Mouse (Mus musculus) ES-E14 (cell line): Measurements from ENCODE around the gene Scai. TPM values are rescaled to one million over a fixed set of nuclear protein-coding genes. Genes with fewer than 3 reads are reported as not detected.

Source experiments
- DNase-seq: peaks from one replicate; pipeline ENCODE4 v3.0.0-alpha.2; 2013; ENCODE audit warnings: low read depth, low spot score
- H3K27ac ChIP-seq: 2 replicates; pipeline ENCODE4 v1.5.1; 2012; ENCODE audit warnings: low read depth, mild to moderate bottlenecking, low read length, moderate library complexity, mixed read lengths; ENCODE audit not compliant: poor library complexity, insufficient read depth, severe bottlenecking
- H3K36me3 ChIP-seq: 2 replicates; pipeline ENCODE4 v1.6.1; 2012; ENCODE audit warnings: mild to moderate bottlenecking, low read length, moderate library complexity, mixed read lengths; ENCODE audit not compliant: control insufficient read depth, poor library complexity, insufficient read depth, severe bottlenecking
- H3K4me1 ChIP-seq, 2 experiments: fragments of 150-350 bp in 1 of 2; sonication (generic) in 1 of 2; 2 replicates each; pipeline ENCODE4 v1.6.1; 2012; ENCODE audit warnings: low read length in 2 of 2, mild to moderate bottlenecking in 1 of 2, mixed read lengths in 1 of 2; ENCODE audit not compliant: control insufficient read depth in 2 of 2, insufficient read depth in 2 of 2, poor library complexity in 1 of 2
- H3K4me3 ChIP-seq, 2 experiments: fragments of 150-350 bp in 1 of 2; sonication (generic) in 1 of 2; 2 replicates each; pipeline ENCODE4 v1.5.1; 2012; ENCODE audit warnings: low read length in 2 of 2, low read depth in 1 of 2, mild to moderate bottlenecking in 1 of 2, mixed read lengths in 1 of 2; ENCODE audit not compliant: insufficient read depth in 1 of 2, poor library complexity in 1 of 2, severe bottlenecking in 1 of 2
- H3K9ac ChIP-seq: 2 replicates; pipeline ENCODE4 v1.6.1; 2012; ENCODE audit warnings: low read depth, mild to moderate bottlenecking, low read length, mixed read lengths; ENCODE audit not compliant: poor library complexity, insufficient read depth, severe bottlenecking
- H3K9me3 ChIP-seq: fragments of 150-350 bp; sonication (generic); 2 replicates; pipeline ENCODE4 v1.6.1; 2012; ENCODE audit warnings: low read depth, mild to moderate bottlenecking, low read length; ENCODE audit not compliant: control insufficient read depth, insufficient read depth
- CHD2 ChIP-seq: IDR thresholded peaks from 2 replicates; pipeline ENCODE4 v1.6.1; 2014; ENCODE audit warnings: mild to moderate bottlenecking, low read depth, low read length, inconsistent platforms
- HCFC1 ChIP-seq: IDR thresholded peaks from 2 replicates; pipeline ENCODE4 v1.6.1; 2012; ENCODE audit warnings: low read length, inconsistent platforms, borderline replicate concordance; ENCODE audit not compliant: insufficient read depth
- MAFK ChIP-seq: IDR thresholded peaks from 2 replicates; pipeline ENCODE4 v1.6.1; 2014; ENCODE audit warnings: mild to moderate bottlenecking, low read depth, low read length, inconsistent platforms; ENCODE audit not compliant: insufficient read depth
- ZC3H11A ChIP-seq: IDR thresholded peaks from 2 replicates; pipeline ENCODE4 v1.6.1; 2012; ENCODE audit warnings: low read depth, mild to moderate bottlenecking, inconsistent platforms, low read length, borderline replicate concordance
- ZNF384 ChIP-seq: IDR thresholded peaks from 2 replicates; pipeline ENCODE4 v1.6.1; 2012; ENCODE audit warnings: low read depth, low read length, inconsistent platforms
- in situ Hi-C, 2 experiments: fragments of 600-800 bp; cut with MboI; formaldehyde crosslinking; loops; one replicate each; pipeline ENCODE4 v1.15.1; 2025; ENCODE audit warnings: low sequenced_read_pairs in 2 of 2, inconsistent platforms in 1 of 2; ENCODE audit not compliant: unreplicated experiment in 2 of 2
- total RNA-seq: library from RNA; depleted of rRNA; stranded (reverse); fragments of 300-350 nt; gene quantifications from 2 replicates; pipeline ENCODE4 v1.2.3, GENCODE M21; 2012

Scai gene
- total RNA-seq, 1 experiment = 12.4 TPM

DNA sequence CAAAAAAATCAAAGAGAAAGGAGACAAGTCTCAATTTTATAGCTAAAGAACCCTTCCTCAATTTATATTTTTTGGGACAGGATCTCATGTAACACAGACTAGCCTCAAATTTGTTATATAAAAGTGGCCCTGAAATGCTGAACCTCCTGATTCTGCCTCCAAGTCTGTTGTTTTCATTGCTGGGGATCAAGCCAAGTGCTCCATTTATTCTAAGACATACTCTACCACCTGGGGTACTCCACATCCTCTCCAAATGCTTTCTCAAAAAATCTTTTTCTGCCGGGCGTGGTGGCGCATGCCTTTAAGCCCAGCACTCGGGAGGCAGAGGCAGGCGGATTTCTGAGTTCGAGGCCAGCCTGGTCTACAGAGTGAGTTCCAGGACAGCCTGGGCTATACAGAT is 29.5 kb upstream of the Scai start:
- Histone ChIP-seq H3K9ac (no peak overlapping the region), H3K36me3 (no peaks in the 10 kb centered on the region), H3K27ac (no peak overlapping the region), H3K4me1 (peaks cover 0 to 6% of the 10 kb centered on the region in 2 experiments; a peak in 2 of 4 replicates), H3K9me3 (no peaks in the 10 kb centered on the region), H3K4me3 (no peak overlapping the region)
- TF ChIP-seq HCFC1 = no peak
- no peak for TF ChIP-seq CHD2
- TF ChIP-seq MAFK = no peak
- no peak for TF ChIP-seq ZC3H11A
- no peak for TF ChIP-seq ZNF384
- in situ Hi-C loops = no loop called here
- DNase-seq = no peak

DNA sequence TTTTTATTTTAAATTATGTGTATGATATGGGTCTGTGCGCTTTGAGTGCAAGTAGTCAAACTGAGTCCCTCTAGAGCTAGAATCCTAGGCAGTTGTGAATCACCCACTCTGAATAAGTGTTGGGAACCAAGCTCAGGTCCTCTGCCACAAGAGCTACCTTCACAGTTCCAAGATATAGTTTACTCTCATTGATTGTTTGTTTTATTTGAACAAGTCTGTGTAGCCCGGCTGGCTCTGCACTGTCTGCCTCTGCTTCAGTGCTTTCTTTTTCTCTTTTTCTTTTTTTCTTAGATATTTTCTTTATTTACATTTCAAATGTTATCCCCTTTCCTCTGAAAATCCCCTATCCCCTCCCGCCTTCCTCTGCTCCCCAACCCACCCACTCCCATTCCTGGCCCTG is 28.5 kb upstream of the Scai start:
- no peak for DNase-seq
- H3K9ac ChIP-seq = no peak overlapping the region
- H3K4me3 ChIP-seq = no peak overlapping the region
- H3K36me3 ChIP-seq = no peaks in the 10 kb centered on the region
- in situ Hi-C loops = no loop called here
- H3K9me3 ChIP-seq = no peaks in the 10 kb centered on the region
- H3K27ac ChIP-seq = no peak overlapping the region
- peaks cover 0 to 6% of the 10 kb centered on the region in 2 experiments; a peak in 2 of 4 replicates for H3K4me1 ChIP-seq
- TF ChIP-seq ZC3H11A (no peak), MAFK (no peak), CHD2 (no peak), ZNF384 (no peak), HCFC1 (no peak)

DNA sequence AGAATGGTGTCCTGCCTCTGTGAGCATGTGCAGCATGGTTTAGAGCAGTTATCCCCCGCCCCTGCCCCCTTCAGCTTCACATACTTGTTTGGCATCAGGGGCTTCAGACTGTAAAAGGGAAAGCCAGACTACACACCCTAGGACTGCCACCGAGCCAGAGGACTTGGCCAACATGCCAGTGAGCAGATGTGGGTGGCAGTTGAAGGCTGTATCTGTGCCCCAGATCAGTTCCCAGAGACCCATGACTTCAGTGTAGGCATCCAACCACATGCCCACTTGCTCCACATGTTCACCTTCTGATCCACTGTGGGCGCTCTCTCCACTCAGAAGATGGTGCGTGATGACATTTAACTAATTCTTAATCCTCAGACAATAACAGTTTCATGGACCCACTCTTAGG is 26.6 kb upstream of the Scai start:
- Histone ChIP-seq H3K4me1 (peaks cover 0 to 7% of the 10 kb centered on the region in 2 experiments; a peak in 3 of 4 replicates), H3K9ac (no peak overlapping the region), H3K4me3 (no peak overlapping the region), H3K27ac (no peak overlapping the region), H3K36me3 (no peaks in the 10 kb centered on the region), H3K9me3 (no peaks in the 10 kb centered on the region)
- no peak for DNase-seq
- in situ Hi-C loops = no loop called here
- no peak for TF ChIP-seq ZC3H11A
- no peak for TF ChIP-seq HCFC1
- TF ChIP-seq CHD2 = no peak
- no peak for TF ChIP-seq ZNF384
- TF ChIP-seq MAFK = no peak

DNA sequence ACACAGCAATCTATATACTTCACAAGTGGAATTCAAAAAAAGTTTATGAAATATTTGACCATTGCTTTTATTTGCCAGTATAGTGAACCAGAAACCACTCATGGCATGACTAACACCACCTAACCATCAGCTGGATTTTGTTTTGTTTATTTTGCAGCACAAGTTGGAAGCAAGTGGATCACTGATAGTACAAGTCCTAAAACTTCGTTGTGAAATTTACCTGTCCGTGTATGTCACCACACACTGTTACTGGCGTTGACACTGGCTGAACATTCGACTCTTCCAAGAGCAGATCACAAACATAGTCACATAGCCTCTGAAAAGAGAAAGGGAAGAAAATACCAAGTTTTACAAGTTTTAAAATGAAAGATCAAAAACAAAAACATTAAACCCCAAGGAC is 20.2 kb upstream of the Scai start:
- H3K27ac ChIP-seq = no peak overlapping the region
- in situ Hi-C loops = no loop called here
- no peaks in the 10 kb centered on the region for H3K36me3 ChIP-seq
- no peak overlapping the region for H3K9ac ChIP-seq
- TF ChIP-seq ZC3H11A (no peak), ZNF384 (no peak), CHD2 (no peak), MAFK (no peak), HCFC1 (no peak)
- H3K4me3 ChIP-seq = no peak overlapping the region
- no peaks in the 10 kb centered on the region for H3K9me3 ChIP-seq
- H3K4me1 ChIP-seq = peaks cover 0 to 2% of the 10 kb centered on the region in 2 experiments; a peak in 2 of 4 replicates
- DNase-seq = no peak

DNA sequence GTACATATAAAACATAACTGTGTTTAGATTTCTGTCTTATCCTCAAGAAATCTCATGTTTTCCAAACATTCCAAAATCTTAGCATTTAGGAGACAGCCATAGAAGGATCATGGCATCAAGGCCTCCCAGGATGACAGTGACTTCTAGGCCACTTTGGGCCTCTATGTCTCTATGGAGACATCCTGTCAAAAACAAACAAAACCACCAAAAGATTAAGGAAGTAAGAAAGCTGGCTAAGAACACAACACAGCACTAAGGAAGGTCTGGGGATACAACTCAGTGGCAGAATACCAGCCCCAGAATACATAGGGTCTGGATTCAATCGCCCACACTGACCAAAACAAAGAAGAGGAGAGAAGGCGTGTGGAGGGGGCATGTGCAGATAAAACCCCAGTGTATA is 12.8 kb upstream of the Scai start:
- no peak overlapping the region for H3K4me3 ChIP-seq
- TF ChIP-seq ZNF384 = no peak
- no peak for TF ChIP-seq HCFC1
- H3K4me1 ChIP-seq = no peaks in the 10 kb centered on the region
- no peaks in the 10 kb centered on the region for H3K9me3 ChIP-seq
- no peak for DNase-seq
- H3K36me3 ChIP-seq = no peaks in the 10 kb centered on the region; the same call in 1 of the 2 replicates
- in situ Hi-C loops = no loop called here
- H3K27ac ChIP-seq = no peak overlapping the region
- no peak overlapping the region for H3K9ac ChIP-seq
